Mouse (Mus musculus) intestine, embryonic 14.5 days (tissue): ENCODE results near the gene Txndc2. TPM values are rescaled to one million over a fixed set of nuclear protein-coding genes. Genes with fewer than 3 reads are reported as not detected.

Experiments used
- ATAC-seq: fragments of 200-750 bp; cut with Nextera tagmentation; replicated peaks from 2 replicates; pipeline ENCODE4 v1.8.0; 2017; ENCODE audit warnings: low read depth, moderate number of reproducible peaks, moderate TSS enrichment, moderate library complexity; ENCODE audit not compliant: low FRiP score, low TSS enrichment
- DNase-seq: peaks from one replicate; pipeline ENCODE4 v3.0.0-alpha.2; 2018; ENCODE audit warnings: low spot score
- H3K27ac ChIP-seq: fragments of 300-500 bp; sonication (generic); 2 replicates; pipeline ENCODE4 v1.5.1; 2014; ENCODE audit warnings: low read depth, mild to moderate bottlenecking, control low read depth
- H3K27me3 ChIP-seq: fragments of 300-500 bp; sonication (generic); replicated peaks from 2 replicates; pipeline ENCODE4 v1.6.1; 2014; ENCODE audit warnings: low read length, control low read depth; ENCODE audit not compliant: control insufficient read depth, insufficient read depth
- H3K36me3 ChIP-seq: fragments of 300-500 bp; sonication (generic); 2 replicates; pipeline ENCODE4 v1.6.1; 2014; ENCODE audit warnings: low read length, control low read depth; ENCODE audit not compliant: control insufficient read depth, insufficient read depth
- H3K4me1 ChIP-seq: fragments of 300-500 bp; sonication (generic); replicated peaks from 2 replicates; pipeline ENCODE4 v1.6.1; 2014; ENCODE audit warnings: low read length, control low read depth, mixed read lengths; ENCODE audit not compliant: control insufficient read depth, insufficient read depth
- H3K4me2 ChIP-seq: fragments of 300-500 bp; sonication (generic); 2 replicates; pipeline ENCODE4 v1.6.1; 2014; ENCODE audit warnings: low read length
- H3K4me3 ChIP-seq: fragments of 300-500 bp; sonication (generic); 2 replicates; pipeline ENCODE4 v1.5.1; 2014; ENCODE audit warnings: low read depth, low read length, control low read depth, mixed read lengths
- H3K9ac ChIP-seq: fragments of 300-500 bp; sonication (generic); 2 replicates; pipeline ENCODE4 v1.6.1; 2014; ENCODE audit warnings: mild to moderate bottlenecking, low read length
- H3K9me3 ChIP-seq: fragments of 300-500 bp; sonication (generic); 2 replicates; pipeline ENCODE4 v1.6.1; 2016; ENCODE audit warnings: low read length, control low read depth; ENCODE audit not compliant: control insufficient read depth
- WGBS: fragments of 180-500 bp; shearing (Covaris S2); extraction: QIAGEN DNeasy Blood & Tissue Kit; methylation state at CpG from one replicate; pipeline ENCODE4 v1.1.7; 2014; 5-methylcytosine and 5-hydroxymethylcytosine counted together
- polyA plus RNA-seq: library from polyadenylated mRNA; unstranded; fragments of >200 nt; fragmentation: Nextera tagmentation; extraction: Ambion mirVana; gene quantifications from 2 replicates; pipeline ENCODE4 v1.2.1, GENCODE M21; 2014

Txndc2 gene
- not detected in 2 replicates for polyA plus RNA-seq

GRCm38 (mm10) chr17:65641734-65642218, at the start of gene Txndc2:
Gene Txndc2, minus strand, starts transcription at chr17:65642168.
- no peaks in the 10 kb centered on the region for H3K9me3 ChIP-seq
- H3K27me3 ChIP-seq = no peaks in the 10 kb centered on the region
- no peak within 1 kb of the TSS for H3K4me3 ChIP-seq
- no peak within 1 kb of the TSS for H3K27ac ChIP-seq
- no peaks in the 10 kb centered on the region for H3K36me3 ChIP-seq
- H3K4me1 ChIP-seq = peaks cover 4% of the 10 kb centered on the region
- no peak within 1 kb of the TSS for H3K9ac ChIP-seq
- DNase-seq (no peak), ATAC-seq (no peak)
- H3K4me2 ChIP-seq = no peak within 1 kb of the TSS
- WGBS = 91% methylated on average over 11 of the region's 11 CpGs

GRCm38 (mm10) chr17:65683731-65684130, 41.8 kb upstream of the Txndc2 start:
- no peaks in the 10 kb centered on the region for H3K27me3 ChIP-seq
- no peaks in the 10 kb centered on the region for H3K36me3 ChIP-seq
- H3K9ac ChIP-seq = no peak overlapping the region
- H3K27ac ChIP-seq = no peak overlapping the region
- DNase-seq = no peak
- WGBS = 84% methylated on average over 2 of the region's 2 CpGs
- no peak for ATAC-seq
- H3K4me1 ChIP-seq = no peaks in the 10 kb centered on the region
- no peak overlapping the region for H3K4me2 ChIP-seq
- H3K9me3 ChIP-seq = no peaks in the 10 kb centered on the region
- H3K4me3 ChIP-seq = no peak overlapping the region

GRCm38 (mm10) chr17:65683316-65683715, 41.3 kb upstream of the Txndc2 start:
- no peaks in the 10 kb centered on the region for H3K9me3 ChIP-seq
- H3K36me3 ChIP-seq = no peaks in the 10 kb centered on the region
- DNase-seq = no peak
- no peak overlapping the region for H3K9ac ChIP-seq
- H3K27ac ChIP-seq = no peak overlapping the region
- H3K4me2 ChIP-seq = no peak overlapping the region
- H3K4me1 ChIP-seq = no peaks in the 10 kb centered on the region
- ATAC-seq = no peak
- H3K4me3 ChIP-seq = no peak overlapping the region
- 72% methylated on average over 3 of the region's 3 CpGs for WGBS
- H3K27me3 ChIP-seq = no peaks in the 10 kb centered on the region

- no peaks in the 10 kb centered on the region for H3K9me3 ChIP-seq
- DNase-seq = no peak
- ATAC-seq = no peak
- H3K4me3 ChIP-seq = no peak overlapping the region
- H3K4me1 ChIP-seq = no peaks in the 10 kb centered on the region
- H3K27me3 ChIP-seq = no peaks in the 10 kb centered on the region
- WGBS = 91% methylated on average over 5 of the region's 5 CpGs
- H3K27ac ChIP-seq = no peak overlapping the region
- no peaks in the 10 kb centered on the region for H3K36me3 ChIP-seq
- H3K4me2 ChIP-seq = no peak overlapping the region
- no peak overlapping the region for H3K9ac ChIP-seq
Measured at GRCm38 (mm10) chr17:65682071-65682680, 40.2 kb upstream of the Txndc2 start.

GRCm38 (mm10) chr17:65681516-65681915, 39.5 kb upstream of the Txndc2 start:
- H3K27me3 ChIP-seq = no peaks in the 10 kb centered on the region
- H3K4me2 ChIP-seq = no peak overlapping the region
- H3K9me3 ChIP-seq = no peaks in the 10 kb centered on the region
- H3K4me3 ChIP-seq = no peak overlapping the region
- ATAC-seq = 0 out of 2 replicates have a peak, but pooled peaks have one; percentile 36
- DNase-seq = no peak
- 77% methylated on average over 6 of the region's 6 CpGs for WGBS
- no peak overlapping the region for H3K27ac ChIP-seq
- no peaks in the 10 kb centered on the region for H3K4me1 ChIP-seq
- no peak overlapping the region for H3K9ac ChIP-seq
- H3K36me3 ChIP-seq = no peaks in the 10 kb centered on the region

GRCm38 (mm10) chr17:65680801-65681412, 38.9 kb upstream of the Txndc2 start:
- no peaks in the 10 kb centered on the region for H3K4me1 ChIP-seq
- H3K9me3 ChIP-seq = no peaks in the 10 kb centered on the region
- no peak for ATAC-seq
- H3K4me2 ChIP-seq = no peak overlapping the region
- DNase-seq = no peak
- H3K27me3 ChIP-seq = no peaks in the 10 kb centered on the region
- WGBS = 85% methylated on average over 2 of the region's 2 CpGs
- H3K27ac ChIP-seq = no peak overlapping the region
- no peaks in the 10 kb centered on the region for H3K36me3 ChIP-seq
- no peak overlapping the region for H3K9ac ChIP-seq
- H3K4me3 ChIP-seq = no peak overlapping the region

- 72% methylated on average over 14 of the region's 14 CpGs for WGBS
- H3K4me1 ChIP-seq = no peaks in the 10 kb centered on the region
- no peaks in the 10 kb centered on the region for H3K36me3 ChIP-seq
- no peak overlapping the region for H3K4me3 ChIP-seq
- no peaks in the 10 kb centered on the region for H3K9me3 ChIP-seq
- H3K9ac ChIP-seq = no peak overlapping the region
- H3K4me2 ChIP-seq = no peak overlapping the region
- H3K27ac ChIP-seq = no peak overlapping the region
- DNase-seq (no peak), ATAC-seq (no peak)
- H3K27me3 ChIP-seq = no peaks in the 10 kb centered on the region
Measured at GRCm38 (mm10) chr17:65679806-65680446, 38.0 kb upstream of the Txndc2 start.

GRCm38 (mm10) chr17:65677742-65678141, 35.8 kb upstream of the Txndc2 start:
- H3K9me3 ChIP-seq = no peaks in the 10 kb centered on the region
- no peaks in the 10 kb centered on the region for H3K4me1 ChIP-seq
- DNase-seq (no peak), ATAC-seq (no peak)
- H3K27me3 ChIP-seq = no peaks in the 10 kb centered on the region
- H3K36me3 ChIP-seq = no peaks in the 10 kb centered on the region
- 92% methylated on average over 1 of the region's 1 CpGs for WGBS
- no peak overlapping the region for H3K9ac ChIP-seq
- no peak overlapping the region for H3K4me2 ChIP-seq
- no peak overlapping the region for H3K27ac ChIP-seq
- no peak overlapping the region for H3K4me3 ChIP-seq
